Mouse (Mus musculus): Measurements from ENCODE around the gene Gm21477.
"Not testable (repeated sequence)": the region's sequence is repeated elsewhere in the genome, so short reads cannot be mapped to it uniquely, and the experiment has no call there.

- not testable (repeated sequence) for TF ChIP-seq TCF12 (IDR thresholded peaks at IDR 0.05; ENCODE audit: insufficient read depth, poor library complexity, severe bottlenecking); POLR2AphosphoS2 (IDR thresholded peaks at IDR 0.05; ENCODE audit: insufficient read length, low read depth); USF1 (IDR thresholded peaks at IDR 0.05; ENCODE audit: low read depth)
Observed at GRCm38 (mm10) chrY:87116521-87116920, at the start of gene Gm21477.
